Mouse (Mus musculus) adrenal gland, postnatal 14 days (tissue): ENCODE measurements around the gene Pde4d. TPM values are rescaled to one million over a fixed set of nuclear protein-coding genes. Genes with fewer than 3 reads are reported as not detected.
A peak's percentile ranks its signal among the peaks of the same experiment; 100 is the strongest.

Experiments used
- DNase-seq: peaks from one replicate; pipeline ENCODE4 v3.0.0; 2021; ENCODE audit warnings: mixed read lengths
- total RNA-seq: library from RNA; stranded (reverse); gene quantifications from 2 replicates; pipeline ENCODE4 v1.2.3, GENCODE M21; 2021

The Pde4d gene
- total RNA-seq, 1 experiment from 2014 or later: 67.1 TPM

GRCm38 (mm10) chr13:109576725-109577124 is 1127.0 kb downstream of the Pde4d start:
- DNase-seq: no peak

DNA sequence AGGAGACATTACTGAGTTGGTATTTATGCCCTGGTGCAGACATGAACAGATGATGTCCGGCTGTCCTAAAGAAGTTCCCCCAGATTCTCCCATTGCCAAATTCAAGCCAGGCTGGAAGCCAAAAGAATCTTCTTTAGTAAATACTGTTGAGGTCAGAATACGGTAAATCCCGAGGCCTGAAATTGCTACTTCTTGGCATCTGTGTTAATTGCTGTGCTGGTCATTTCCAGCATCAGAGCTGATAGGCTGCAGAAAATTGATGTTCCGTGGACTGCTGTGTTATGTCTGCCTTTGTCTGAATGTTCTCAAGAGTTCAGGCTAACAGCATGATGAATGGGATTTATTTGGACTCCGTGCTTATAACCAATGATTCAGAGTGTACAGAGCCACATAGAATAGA is 1127.7 kb downstream of the Pde4d start:
- no peak for DNase-seq

GRCm38 (mm10) chr13:109577901-109578300 is 1128.2 kb downstream of the Pde4d start:
- peak; percentile 8 for DNase-seq

GRCm38 (mm10) chr13:109581284-109582070 is 1131.7 kb downstream of the Pde4d start:
- DNase-seq: no peak

GRCm38 (mm10) chr13:109590048-109590447 is 1140.3 kb downstream of the Pde4d start:
- DNase-seq: no peak

- no peak for DNase-seq
Measured at GRCm38 (mm10) chr13:109592192-109592797, 1142.5 kb downstream of the Pde4d start.

DNA sequence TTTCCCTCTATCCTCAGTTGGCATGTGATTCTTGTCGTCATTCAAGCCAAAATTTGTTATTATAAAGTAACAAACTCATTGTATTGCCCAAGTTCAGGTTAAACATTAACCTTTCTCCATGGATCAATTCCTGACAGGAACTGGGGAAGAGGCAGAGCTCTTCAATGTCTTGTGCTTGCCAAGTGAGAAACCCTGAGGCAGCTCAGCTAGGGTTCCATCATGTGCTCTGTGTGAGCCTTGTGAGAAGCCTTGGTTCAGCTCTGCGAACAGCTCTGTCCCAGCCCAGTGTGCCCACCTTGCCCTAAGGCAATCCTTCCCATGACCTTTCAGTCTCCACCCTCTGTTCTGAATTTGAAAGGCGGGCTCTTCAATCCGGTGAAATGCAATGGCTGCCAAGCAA is 1150.0 kb downstream of the Pde4d start:
- DNase-seq: no peak

- no peak for DNase-seq
Measured at GRCm38 (mm10) chr13:109604017-109604416, 1154.3 kb downstream of the Pde4d start.

DNA sequence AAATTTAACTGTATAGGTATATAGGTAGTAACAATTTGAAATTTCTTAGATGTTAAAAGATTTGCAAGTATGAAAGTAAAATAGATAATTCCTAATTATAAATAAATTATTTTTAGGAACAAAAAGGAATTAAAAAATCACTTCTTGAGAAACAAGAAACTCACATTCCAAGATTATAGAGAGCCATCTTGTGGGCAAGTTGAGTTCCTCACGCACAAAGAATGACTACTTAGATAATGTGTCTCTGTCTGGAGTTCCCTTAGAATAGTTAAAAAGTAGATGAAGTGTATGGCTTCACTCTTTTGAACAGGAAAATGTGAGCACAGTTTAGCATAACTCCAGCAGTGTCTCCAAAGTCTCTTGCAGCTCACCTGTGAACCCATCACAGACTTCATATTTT is 1155.4 kb downstream of the Pde4d start:
- no peak for DNase-seq

- no peak for DNase-seq
Measured at GRCm38 (mm10) chr13:109609106-109609804, 1159.5 kb downstream of the Pde4d start.

- peak; percentile 62 for DNase-seq
Measured at GRCm38 (mm10) chr13:109609805-109610187, 1160.0 kb downstream of the Pde4d start.

DNA sequence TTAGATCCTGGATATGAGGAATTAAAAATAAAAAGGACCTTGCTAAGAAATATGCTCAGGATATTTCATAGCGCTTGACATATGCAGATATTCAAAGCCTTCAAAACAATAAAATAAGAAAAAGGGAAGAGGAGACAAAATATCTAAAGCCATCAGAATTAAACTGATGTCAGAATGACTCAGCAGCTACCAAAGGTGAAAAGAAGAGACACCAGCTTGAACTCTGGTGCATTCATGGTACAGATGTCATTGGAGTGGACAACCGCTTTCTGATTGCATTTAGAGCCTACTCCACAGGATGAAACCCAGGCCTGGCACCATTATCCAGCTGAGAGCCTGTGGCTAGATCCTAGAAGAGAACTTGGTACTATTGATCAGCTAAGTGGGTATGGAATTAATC is 1161.0 kb downstream of the Pde4d start:
- no peak for DNase-seq

GRCm38 (mm10) chr13:109615213-109615784 is 1165.6 kb downstream of the Pde4d start:
- DNase-seq: no peak

DNA sequence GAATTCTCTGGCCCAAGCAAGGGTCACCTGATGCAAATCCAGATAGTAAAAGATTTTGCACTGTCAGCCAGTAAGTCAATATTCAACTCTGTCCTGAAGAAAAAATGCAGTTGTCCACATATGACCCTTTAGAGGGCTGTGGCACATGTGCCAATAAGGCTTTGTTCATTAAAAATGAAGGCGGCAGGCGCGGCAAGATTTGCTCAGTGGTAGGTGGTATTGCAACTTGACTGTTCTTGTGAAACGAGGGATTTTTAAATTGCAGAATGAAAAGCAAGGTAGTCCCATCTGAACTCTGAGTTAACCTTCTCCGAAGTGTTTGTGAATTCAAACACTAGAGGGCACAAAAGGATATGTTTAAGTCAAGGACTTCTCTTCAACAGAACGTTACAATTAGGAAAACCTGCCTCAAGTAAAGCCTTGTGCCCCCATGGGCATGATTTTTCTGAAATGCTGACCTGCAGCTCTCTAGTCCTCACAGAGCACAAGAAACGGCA is 1166.1 kb downstream of the Pde4d start:
- no peak for DNase-seq

- DNase-seq: no peak
Measured at GRCm38 (mm10) chr13:109619158-109619657, 1169.5 kb downstream of the Pde4d start.

DNA sequence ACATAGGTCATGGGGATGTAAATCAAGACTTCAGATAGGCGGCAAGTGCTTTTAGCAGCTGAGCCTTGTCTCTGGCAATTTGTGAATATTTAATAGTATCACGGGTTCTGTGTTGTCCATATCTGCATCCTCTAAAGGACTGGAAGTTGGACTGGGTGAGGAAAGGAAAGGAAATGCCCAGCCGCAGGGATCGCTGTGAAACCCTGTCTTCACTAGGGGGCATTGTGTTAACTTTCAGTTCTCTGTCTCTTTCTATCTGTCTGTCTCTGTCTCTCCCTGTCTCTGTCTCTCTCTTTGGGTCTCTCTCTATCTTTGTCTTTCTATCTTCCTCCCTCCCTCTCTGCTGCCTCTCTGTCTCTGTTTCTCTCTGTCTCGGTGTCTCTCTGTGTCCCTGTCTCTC is 1172.5 kb downstream of the Pde4d start:
- no peak for DNase-seq

- no peak for DNase-seq
Measured at GRCm38 (mm10) chr13:109623201-109623600, 1173.5 kb downstream of the Pde4d start.

DNA sequence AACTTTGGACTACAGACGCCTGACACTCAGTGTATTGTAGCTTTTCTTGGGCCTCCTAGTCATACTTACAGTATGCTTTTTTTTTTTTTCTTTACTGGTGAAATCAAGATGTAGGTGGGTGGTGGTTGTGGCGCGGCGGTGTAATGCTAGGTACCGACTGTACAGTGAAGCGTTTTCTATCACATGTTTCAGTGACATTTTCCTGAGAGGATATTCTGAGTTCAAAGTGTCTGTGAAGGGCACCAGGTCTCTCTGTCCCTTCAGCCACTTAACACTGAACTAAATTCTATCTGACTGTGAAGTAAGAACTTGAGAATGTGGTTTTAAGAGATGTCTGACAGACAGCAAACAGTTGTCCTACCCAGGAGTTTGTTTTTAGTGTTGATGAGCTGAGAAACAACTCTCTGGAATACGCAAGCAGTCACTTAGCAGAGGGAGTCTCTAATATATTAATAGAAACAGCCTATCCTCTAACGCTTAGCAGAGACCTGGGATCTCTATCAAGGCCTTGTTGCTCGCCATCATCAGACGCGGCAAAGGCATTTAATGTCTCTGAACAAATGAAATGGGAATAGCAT is 1175.1 kb downstream of the Pde4d start:
- no peak for DNase-seq

DNA sequence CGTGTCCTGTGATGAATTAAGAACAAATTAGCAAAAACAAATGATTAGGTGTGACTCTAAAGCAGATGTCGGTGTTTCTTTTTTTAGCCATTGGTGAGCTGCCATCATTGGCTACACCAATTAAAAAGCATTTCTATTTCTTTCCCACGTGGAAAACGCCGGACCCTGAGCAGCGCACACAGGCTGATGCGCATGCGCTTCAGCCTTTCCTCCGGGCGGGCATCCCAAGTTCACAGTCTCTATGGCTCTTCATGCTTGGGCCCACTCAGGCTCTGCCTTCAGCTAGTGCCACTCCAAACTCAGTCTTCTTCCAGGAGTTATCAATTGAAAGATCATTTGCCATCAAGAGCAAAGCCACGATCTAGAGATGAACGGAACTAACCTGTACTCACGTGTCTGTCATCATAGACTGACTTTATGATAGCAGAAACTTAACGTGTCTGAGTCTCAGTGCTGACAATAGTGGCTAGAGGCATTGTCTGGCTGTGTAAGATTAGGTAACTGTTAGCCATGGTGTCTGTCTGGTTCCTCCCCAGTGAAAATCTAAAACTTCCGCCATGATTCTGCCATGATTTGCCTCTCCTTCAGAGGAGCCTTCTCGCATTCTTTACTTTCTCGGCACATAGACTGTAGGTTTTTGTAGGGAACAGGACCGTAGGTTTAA is 1175.8 kb downstream of the Pde4d start:
- DNase-seq: no peak

GRCm38 (mm10) chr13:109627265-109627664 is 1177.5 kb downstream of the Pde4d start:
- DNase-seq: no peak

GRCm38 (mm10) chr13:109628606-109629005 is 1178.9 kb downstream of the Pde4d start:
- DNase-seq: no peak

DNA sequence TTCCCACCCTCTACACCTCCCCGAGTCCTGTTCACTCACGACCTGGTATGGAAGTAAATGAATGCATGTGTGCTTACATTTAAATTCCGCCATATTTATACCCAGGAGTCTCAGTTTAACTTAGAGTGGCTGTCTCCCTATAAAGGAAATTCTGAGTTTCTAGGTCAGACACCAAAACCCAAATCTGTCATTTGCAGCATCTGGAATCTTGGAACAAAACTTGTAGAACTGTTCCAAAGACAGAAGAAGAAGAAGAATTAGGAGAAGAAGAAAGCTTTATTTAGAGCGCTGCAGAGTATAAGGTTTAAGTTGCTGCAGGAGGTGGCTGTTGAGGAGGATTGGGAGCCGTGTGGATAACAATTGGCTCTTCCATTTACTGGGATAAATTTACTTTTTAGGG is 1179.5 kb downstream of the Pde4d start:
- no peak for DNase-seq
